Mouse (Mus musculus): ENCODE measurements around the gene Armc12.
"Not testable (repeated sequence)": the region's sequence is repeated elsewhere in the genome, so short reads cannot be mapped to it uniquely, and the experiment has no call there.

Gene Armc12

DNA sequence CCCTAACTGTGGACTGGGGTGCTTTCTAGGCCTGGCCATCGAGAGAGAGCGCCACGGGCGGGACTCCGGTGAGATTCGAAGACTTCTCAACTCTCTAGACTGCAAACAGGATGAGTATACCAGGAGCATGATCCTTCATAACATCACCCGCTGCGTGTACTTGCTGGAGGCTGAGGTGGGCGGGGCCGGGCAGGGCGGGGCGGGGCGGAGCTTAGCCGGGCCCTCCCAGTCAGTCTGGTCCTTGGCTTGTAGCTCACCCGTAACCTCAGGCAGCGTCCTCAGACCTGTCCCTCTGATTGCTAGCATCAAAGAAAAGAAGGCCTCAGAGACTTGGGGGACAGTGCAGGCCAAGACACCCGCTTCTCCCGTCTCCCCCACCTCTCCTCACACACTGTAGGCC, 1.3 kb downstream of the Armc12 start:
- no peak for DNase-seq (ENCODE audit: low spot score)

- no peak for DNase-seq (ENCODE audit: low spot score)
Measured at GRCm38 (mm10) chr17:28532557-28532956, 2.0 kb downstream of the Armc12 start.

DNA sequence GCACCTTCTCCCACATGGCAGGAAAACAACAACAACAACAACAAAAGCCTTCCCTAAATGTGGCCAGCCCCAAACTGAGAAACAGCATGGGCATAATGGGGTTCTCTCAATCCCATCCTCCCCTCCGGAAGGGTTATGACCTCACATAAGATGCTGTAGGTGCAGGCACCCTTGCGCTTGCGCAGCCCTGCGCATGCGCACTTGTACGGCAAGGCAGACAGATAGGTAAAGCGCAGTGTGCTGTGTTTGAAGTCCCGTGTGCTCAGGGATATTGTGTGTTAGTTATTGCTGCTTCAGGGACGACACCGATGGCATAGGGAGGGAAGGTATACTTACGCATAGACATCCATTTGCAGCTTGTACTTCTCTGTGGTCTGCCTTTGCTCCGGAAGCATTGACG, 2.7 kb downstream of the Armc12 start:
- DNase-seq (ENCODE audit: low spot score), result no peak

DNA sequence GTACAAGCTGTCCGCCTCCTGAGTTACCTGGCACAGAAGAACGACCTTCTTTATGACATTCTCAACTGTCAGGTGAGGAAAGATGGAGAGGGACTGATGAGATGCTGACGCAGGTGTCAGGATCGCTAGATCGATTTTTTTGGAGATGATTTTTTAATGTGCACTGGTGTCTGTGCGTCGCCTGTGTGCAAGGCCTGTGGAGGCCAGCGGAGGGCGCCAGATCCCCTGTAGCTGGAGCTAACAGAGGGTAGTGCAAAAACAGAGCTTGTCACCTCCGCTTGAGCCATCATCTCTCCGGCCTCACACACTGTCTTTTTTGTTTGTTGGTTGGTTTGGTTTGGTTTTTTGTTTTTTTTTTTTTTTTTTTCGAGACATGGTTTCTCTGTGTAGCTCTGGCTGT, 7.3 kb downstream of the Armc12 start:
- DNase-seq (ENCODE audit: low spot score), result no peak

DNA sequence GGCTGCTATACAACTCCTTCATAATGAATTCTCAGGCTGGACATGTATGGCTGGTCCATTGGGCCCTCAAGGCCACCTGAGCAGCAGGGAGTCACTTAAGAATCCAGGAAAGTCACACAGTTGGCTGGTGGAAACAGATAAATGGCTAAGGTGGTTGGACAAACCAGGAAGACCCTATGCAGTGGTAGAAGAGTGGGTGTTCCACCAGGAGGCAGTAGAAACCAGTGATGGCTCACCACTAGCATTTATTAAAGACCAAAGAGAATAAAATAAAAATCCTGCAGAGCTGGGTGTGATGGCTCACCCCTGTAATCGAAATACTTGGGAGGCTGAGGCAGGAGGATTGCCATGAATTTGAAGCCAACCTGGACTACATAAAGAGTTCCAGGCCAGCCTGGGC, 16.3 kb downstream of the Armc12 start:
- DNase-seq (ENCODE audit: low spot score), result no peak

DNA sequence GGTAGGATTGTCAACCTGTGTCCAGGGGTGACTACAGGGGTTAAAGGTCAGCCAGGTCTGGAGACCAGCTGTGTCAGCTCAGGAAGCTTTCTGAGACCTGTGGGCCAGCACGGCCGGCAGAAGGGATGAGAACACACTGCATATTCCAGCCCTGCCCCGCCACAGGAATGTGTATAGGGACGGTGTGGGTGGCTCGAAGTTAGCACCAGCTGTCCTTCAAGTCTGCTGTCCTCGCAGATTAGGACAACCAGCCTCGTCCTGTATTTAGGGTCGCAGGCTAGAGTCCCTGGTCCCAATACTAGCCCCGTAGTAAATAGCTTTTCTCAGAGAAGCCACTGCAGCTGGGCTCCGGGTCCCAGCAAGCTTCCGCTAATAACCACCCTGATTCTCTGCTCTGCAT, 17.9 kb downstream of the Armc12 start:
- DNase-seq (ENCODE audit: low spot score), result no peak

GRCm38 (mm10) chr17:28549111-28549510, 18.5 kb downstream of the Armc12 start, which contains the start of gene Clpsl2:
TSS of gene Clpsl2 (plus strand) at chr17:28549411.
- no peak for DNase-seq (ENCODE audit: low spot score)

- DNase-seq (ENCODE audit: low spot score), result peak; percentile 77
Measured at GRCm38 (mm10) chr17:28553040-28553793, 22.6 kb downstream of the Armc12 start.

- DNase-seq (ENCODE audit: low spot score), result not testable (repeated sequence)
Measured at GRCm38 (mm10) chr17:28554021-28554420, 23.4 kb downstream of the Armc12 start.

GRCm38 (mm10) chr17:28556635-28557396, 26.2 kb downstream of the Armc12 start:
- DNase-seq (ENCODE audit: low spot score), result no peak

- no peak for DNase-seq (ENCODE audit: low spot score)
Measured at GRCm38 (mm10) chr17:28557772-28558171, 27.2 kb downstream of the Armc12 start.

- no peak for DNase-seq (ENCODE audit: low spot score)
Measured at GRCm38 (mm10) chr17:28560598-28560997, 30.0 kb downstream of the Armc12 start, which contains the start of gene Clps. TSS of gene Clps (minus strand) at chr17:28560766.

DNA sequence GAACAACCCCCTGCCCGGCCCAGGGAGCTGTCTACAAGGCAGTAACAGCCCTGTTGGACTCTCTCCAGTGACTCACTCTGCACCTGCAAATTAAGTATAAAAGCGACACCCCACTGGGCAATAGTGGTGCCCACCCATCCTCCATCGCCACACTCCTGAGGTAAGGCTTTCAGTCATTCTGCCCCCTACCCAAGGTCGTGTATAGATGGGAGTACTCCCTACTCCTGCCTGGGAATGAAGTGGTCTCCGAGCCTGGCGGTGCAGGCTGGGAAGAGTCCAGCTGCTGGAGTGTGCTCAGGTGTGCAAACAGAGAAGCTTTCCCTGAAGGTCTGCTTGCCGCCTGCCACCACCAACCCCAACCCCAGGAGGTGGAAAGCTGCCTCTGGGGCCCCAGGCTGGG, 31.0 kb downstream of the Armc12 start:
- DNase-seq (ENCODE audit: low spot score), result no peak

- no peak for DNase-seq (ENCODE audit: low spot score)
Measured at GRCm38 (mm10) chr17:28565181-28565580, 34.6 kb downstream of the Armc12 start.

GRCm38 (mm10) chr17:28567541-28567940, 36.9 kb downstream of the Armc12 start:
- no peak for DNase-seq (ENCODE audit: low spot score)

- no peak for DNase-seq (ENCODE audit: low spot score)
Measured at GRCm38 (mm10) chr17:28571868-28572267, 41.3 kb downstream of the Armc12 start.

DNA sequence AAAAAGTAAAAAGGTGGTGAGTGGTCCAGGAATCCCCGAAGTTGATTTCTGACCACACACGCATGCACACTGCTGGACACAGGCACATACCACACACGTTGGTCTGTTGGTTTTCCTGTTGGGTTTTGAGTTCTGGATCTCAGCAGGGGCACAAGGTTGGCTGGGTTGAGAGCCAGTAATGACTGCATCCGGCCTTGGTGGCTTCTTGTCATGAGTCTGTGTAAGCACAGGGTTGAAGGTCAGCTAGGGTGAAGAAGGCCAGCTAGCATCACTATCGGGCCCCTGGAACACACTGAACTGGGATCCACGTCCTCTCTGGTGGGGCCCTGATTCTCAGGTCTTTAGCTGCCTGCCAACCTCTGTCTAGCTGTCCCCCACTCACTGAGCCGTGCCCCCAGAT, 41.9 kb downstream of the Armc12 start:
- DNase-seq (ENCODE audit: low spot score), result no peak

GRCm38 (mm10) chr17:28572941-28573340, 42.3 kb downstream of the Armc12 start:
- no peak for DNase-seq (ENCODE audit: low spot score)

DNA sequence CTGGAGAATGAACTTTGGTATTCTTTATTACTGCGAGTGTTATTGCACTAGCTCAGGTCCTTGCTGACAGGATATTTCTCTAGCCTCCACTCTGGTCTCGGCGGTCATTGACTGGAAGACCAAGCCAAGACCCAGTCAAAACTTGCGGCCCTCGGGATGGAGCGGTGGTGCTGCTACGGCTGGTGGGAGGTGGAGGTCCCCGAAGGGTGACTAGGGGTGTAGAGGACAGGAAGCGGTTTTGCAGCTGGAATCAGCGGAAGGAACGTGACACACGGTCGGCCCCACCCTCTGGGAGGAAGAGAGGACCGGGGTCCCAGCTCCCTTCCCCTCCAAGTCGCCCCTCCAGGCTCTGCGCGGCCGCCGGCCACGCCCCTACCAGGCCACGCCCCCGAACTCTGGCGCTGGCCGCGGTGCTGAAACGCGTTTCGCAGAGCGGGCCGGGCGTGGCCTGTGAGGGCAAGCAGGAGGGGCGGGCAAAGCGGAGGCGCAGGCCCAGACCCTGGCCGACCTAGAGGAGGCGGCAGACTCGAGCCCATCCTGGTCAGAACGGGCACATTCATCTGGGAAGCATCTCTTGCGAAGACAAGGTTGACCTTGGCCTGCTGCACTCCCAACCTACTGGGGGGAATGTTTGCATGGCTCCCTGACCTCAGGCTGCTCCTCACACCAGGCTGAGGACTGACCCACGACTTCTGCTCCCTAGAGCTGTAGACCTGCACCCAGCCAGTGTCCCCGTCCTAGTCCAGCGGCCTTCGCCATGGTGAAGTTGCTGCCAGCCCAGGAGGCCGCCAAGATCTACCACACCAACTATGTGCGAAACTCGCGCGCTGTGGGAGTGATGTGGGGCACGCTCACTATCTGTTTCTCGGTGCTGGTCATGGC, 44.9 kb downstream of the Armc12 start, which contains the start of gene Lhfpl5:
Gene Lhfpl5, plus strand, starts transcription at position 398 of the 882 bp plus-strand sequence.
- DNase-seq (ENCODE audit: low spot score), result no peak

DNA sequence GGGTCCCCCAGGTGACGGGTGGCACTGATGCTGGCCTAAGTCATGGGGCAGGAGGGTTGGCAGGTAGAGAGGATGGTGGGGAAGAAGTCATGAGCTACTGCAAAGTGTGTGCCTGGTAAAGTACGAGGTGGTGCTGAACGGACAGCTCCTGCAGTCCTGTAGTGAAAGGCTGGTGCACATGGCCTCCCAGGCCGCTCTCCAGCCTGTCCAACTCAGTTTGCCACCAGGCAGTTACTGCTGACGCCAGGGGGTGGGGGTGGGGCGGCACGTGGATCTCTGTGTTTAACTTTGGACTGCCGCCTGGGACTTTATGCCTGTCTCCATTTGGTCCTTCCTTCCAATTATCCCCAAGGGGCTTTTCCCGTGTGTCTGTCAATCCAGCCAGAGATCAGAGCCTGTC, 49.8 kb downstream of the Armc12 start:
- DNase-seq (ENCODE audit: low spot score), result no peak

- no peak for DNase-seq (ENCODE audit: low spot score)
Measured at GRCm38 (mm10) chr17:28581056-28581455, 50.5 kb downstream of the Armc12 start.

GRCm38 (mm10) chr17:28586509-28586908, 55.9 kb downstream of the Armc12 start:
- no peak for DNase-seq (ENCODE audit: low spot score)
